Mouse (Mus musculus): ENCODE results near the gene Camta1. TPM values are rescaled to one million over a fixed set of nuclear protein-coding genes. Genes with fewer than 3 reads are reported as not detected.

The Camta1 gene
- polyA plus RNA-seq, 1 experiment from 2014 or later: 25.3 TPM

DNA sequence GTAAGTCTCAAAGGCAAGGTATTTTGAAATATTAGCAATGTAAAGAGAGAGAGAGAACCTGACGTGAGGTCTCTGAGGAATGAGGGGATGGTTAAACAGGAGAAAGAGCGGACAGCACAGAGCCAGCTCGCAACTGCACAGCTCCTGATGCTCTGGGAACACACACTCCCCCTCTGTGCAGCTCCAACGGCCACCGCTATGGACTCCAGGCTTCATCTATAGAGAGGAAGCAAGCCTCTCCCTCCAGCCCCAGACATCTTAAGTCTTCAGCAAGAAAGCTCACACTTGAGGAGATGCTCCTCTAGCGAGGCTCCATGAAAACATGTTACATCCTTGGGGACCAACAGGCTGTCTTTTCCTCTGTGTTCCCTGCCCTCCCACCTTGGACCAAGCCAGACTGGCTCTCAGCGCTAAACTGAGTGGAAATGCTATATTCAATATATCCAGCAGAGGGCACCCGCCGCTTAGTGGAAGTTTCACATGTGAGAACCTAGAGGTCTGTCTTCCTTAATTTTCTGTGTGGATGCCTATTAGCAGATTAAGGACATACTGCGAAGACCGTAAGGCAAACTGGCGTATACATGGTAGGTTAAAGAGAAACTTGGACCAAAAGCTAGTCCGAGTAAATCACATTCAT, 788.5 kb downstream of the Camta1 start:
- no peak overlapping the region for H3K4me3 ChIP-seq (ENCODE audit: low read depth, low read length)
- no peaks in the 10 kb centered on the region for H3K27me3 ChIP-seq (ENCODE audit: control insufficient read depth, insufficient read depth, low read depth, low read length)
- H3K9me3 ChIP-seq (replicated peaks; ENCODE audit: control insufficient read depth, low read length): no peaks in the 10 kb centered on the region
- H3K4me1 ChIP-seq (ENCODE audit: control insufficient read depth, low read depth, low read length): no peaks in the 10 kb centered on the region
- no peaks in the 10 kb centered on the region for H3K36me3 ChIP-seq (ENCODE audit: control insufficient read depth, insufficient read depth)
- WGBS (ENCODE audit: insufficient replicate concordance): 36% methylated on average over 13 of the region's 13 CpGs
- no peak overlapping the region for H3K9ac ChIP-seq (ENCODE audit: low read depth, low read length)
- H3K4me2 ChIP-seq (ENCODE audit: low read depth, low read length): no peak overlapping the region
- H3K27ac ChIP-seq (ENCODE audit: low read length): no peak overlapping the region
- ATAC-seq (ENCODE audit: low read depth): 0 out of 2 replicates have a peak, but pooled peaks have one; percentile 21

DNA sequence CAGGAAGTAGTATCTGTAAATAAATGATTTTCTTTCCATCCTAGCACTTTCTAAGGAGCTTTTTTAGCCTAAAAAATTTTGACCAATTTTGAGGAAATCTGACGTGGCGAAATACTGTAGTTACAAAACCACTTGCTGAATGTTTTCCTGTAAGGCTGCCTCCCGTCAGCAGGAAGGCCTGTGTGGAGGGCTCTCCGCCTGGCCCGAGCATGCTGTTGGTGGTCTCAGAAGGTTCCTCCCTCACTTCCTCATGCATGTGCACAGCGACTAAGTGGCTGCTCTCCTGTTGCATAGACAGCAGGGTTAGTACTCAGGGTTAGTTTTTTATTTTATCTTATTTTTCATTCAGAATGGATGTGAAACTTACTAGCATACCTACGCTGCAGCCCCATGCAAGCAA, 790.7 kb downstream of the Camta1 start:
- no peak overlapping the region for H3K4me3 ChIP-seq (ENCODE audit: low read depth, low read length)
- no peaks in the 10 kb centered on the region for H3K36me3 ChIP-seq (ENCODE audit: control insufficient read depth, insufficient read depth)
- WGBS (ENCODE audit: insufficient replicate concordance): 35% methylated on average over 7 of the region's 7 CpGs
- H3K9ac ChIP-seq (ENCODE audit: low read depth, low read length): no peak overlapping the region
- no peaks in the 10 kb centered on the region for H3K27me3 ChIP-seq (ENCODE audit: control insufficient read depth, insufficient read depth, low read depth, low read length)
- H3K4me2 ChIP-seq (ENCODE audit: low read depth, low read length): no peak overlapping the region
- H3K4me1 ChIP-seq (ENCODE audit: control insufficient read depth, low read depth, low read length): no peaks in the 10 kb centered on the region
- no peak overlapping the region for H3K27ac ChIP-seq (ENCODE audit: low read length)
- H3K9me3 ChIP-seq (replicated peaks; ENCODE audit: control insufficient read depth, low read length): no peaks in the 10 kb centered on the region
- no peak for ATAC-seq (ENCODE audit: low read depth)

DNA sequence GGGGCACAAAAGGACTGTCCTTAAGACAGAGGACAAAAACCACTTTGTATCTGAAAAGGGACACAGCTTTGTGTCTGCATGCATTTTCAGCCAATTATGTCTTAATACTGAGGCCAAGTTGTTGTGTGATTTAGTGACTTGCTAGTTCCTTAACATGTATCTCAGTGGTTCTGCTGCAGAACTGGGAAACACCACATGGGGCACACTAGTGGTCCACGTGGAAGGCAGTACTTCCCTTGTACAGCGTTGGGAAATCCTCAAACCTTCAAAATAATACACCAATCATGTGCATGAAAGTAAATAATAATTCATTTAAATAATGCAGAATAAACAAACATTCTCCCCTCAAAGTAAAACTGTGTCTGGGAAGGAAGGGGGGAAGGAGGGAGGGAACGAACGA, 792.9 kb downstream of the Camta1 start:
- no peaks in the 10 kb centered on the region for H3K36me3 ChIP-seq (ENCODE audit: control insufficient read depth, insufficient read depth)
- no peak overlapping the region for H3K27ac ChIP-seq (ENCODE audit: low read length)
- 21% methylated on average over 4 of the region's 4 CpGs for WGBS (ENCODE audit: insufficient replicate concordance)
- no peaks in the 10 kb centered on the region for H3K27me3 ChIP-seq (ENCODE audit: control insufficient read depth, insufficient read depth, low read depth, low read length)
- H3K4me2 ChIP-seq (ENCODE audit: low read depth, low read length): no peak overlapping the region
- no peak overlapping the region for H3K4me3 ChIP-seq (ENCODE audit: low read depth, low read length)
- no peak for ATAC-seq (ENCODE audit: low read depth)
- H3K9ac ChIP-seq (ENCODE audit: low read depth, low read length): no peak overlapping the region
- no peaks in the 10 kb centered on the region for H3K4me1 ChIP-seq (ENCODE audit: control insufficient read depth, low read depth, low read length)
- no peaks in the 10 kb centered on the region for H3K9me3 ChIP-seq (replicated peaks; ENCODE audit: control insufficient read depth, low read length)

- no peak overlapping the region for H3K4me2 ChIP-seq (ENCODE audit: low read depth, low read length)
- H3K4me3 ChIP-seq (ENCODE audit: low read depth, low read length): no peak overlapping the region
- H3K27me3 ChIP-seq (ENCODE audit: control insufficient read depth, insufficient read depth, low read depth, low read length): no peaks in the 10 kb centered on the region
- peaks cover 3% of the 10 kb centered on the region; the same call in 1 of the 2 replicates for H3K36me3 ChIP-seq (ENCODE audit: control insufficient read depth, insufficient read depth)
- H3K27ac ChIP-seq (ENCODE audit: low read length): no peak overlapping the region
- no peaks in the 10 kb centered on the region for H3K9me3 ChIP-seq (replicated peaks; ENCODE audit: control insufficient read depth, low read length)
- peaks cover 14% of the 10 kb centered on the region for H3K4me1 ChIP-seq (ENCODE audit: control insufficient read depth, low read depth, low read length)
- H3K9ac ChIP-seq (ENCODE audit: low read depth, low read length): no peak overlapping the region
- WGBS (ENCODE audit: insufficient replicate concordance): 72% methylated on average over 4 of the region's 4 CpGs
- ATAC-seq (ENCODE audit: low read depth): no peak
These were observed 802.1 kb downstream of the Camta1 start for GRCm38 (mm10) chr4:151059566-151059965.

- 73% methylated on average over 4 of the region's 4 CpGs for WGBS (ENCODE audit: insufficient replicate concordance)
- Histone ChIP-seq H3K4me3 (ENCODE audit: low read depth, low read length) (no peak overlapping the region), H3K27me3 (ENCODE audit: control insufficient read depth, insufficient read depth, low read depth, low read length) (no peaks in the 10 kb centered on the region), H3K9me3 (replicated peaks; ENCODE audit: control insufficient read depth, low read length) (no peaks in the 10 kb centered on the region), H3K4me2 (ENCODE audit: low read depth, low read length) (peak overlapping the region; percentile 74; the same call in 1 of the 2 replicates), H3K27ac (ENCODE audit: low read length) (no peak overlapping the region), H3K9ac (ENCODE audit: low read depth, low read length) (no peak overlapping the region), H3K4me1 (ENCODE audit: control insufficient read depth, low read depth, low read length) (peaks cover 14% of the 10 kb centered on the region), H3K36me3 (ENCODE audit: control insufficient read depth, insufficient read depth) (peaks cover 5% of the 10 kb centered on the region; the same call in 1 of the 2 replicates)
- ATAC-seq (ENCODE audit: low read depth): no peak
These were observed 803.0 kb downstream of the Camta1 start for GRCm38 (mm10) chr4:151058634-151059033.

- Histone ChIP-seq H3K36me3 (ENCODE audit: control insufficient read depth, insufficient read depth) (peaks cover 5% of the 10 kb centered on the region; the same call in 1 of the 2 replicates), H3K4me3 (ENCODE audit: low read depth, low read length) (peak within 1 kb of the TSS; percentile 93), H3K27me3 (ENCODE audit: control insufficient read depth, insufficient read depth, low read depth, low read length) (no peaks in the 10 kb centered on the region), H3K4me1 (ENCODE audit: control insufficient read depth, low read depth, low read length) (peaks cover 14% of the 10 kb centered on the region), H3K9ac (ENCODE audit: low read depth, low read length) (peak within 1 kb of the TSS; percentile 96), H3K4me2 (ENCODE audit: low read depth, low read length) (peak within 1 kb of the TSS; percentile 79), H3K27ac (ENCODE audit: low read length) (peak within 1 kb of the TSS; percentile 94), H3K9me3 (replicated peaks; ENCODE audit: control insufficient read depth, low read length) (no peaks in the 10 kb centered on the region)
- peak; percentile 97 for ATAC-seq (ENCODE audit: low read depth)
- WGBS (ENCODE audit: insufficient replicate concordance): under 1% methylated on average over 107 of the region's 114 CpGs
These were observed 804.0 kb downstream of the Camta1 start, which contains the start of gene Vamp3 for GRCm38 (mm10) chr4:151057347-151058321. Gene Vamp3, minus strand, starts transcription at chr4:151057963.

DNA sequence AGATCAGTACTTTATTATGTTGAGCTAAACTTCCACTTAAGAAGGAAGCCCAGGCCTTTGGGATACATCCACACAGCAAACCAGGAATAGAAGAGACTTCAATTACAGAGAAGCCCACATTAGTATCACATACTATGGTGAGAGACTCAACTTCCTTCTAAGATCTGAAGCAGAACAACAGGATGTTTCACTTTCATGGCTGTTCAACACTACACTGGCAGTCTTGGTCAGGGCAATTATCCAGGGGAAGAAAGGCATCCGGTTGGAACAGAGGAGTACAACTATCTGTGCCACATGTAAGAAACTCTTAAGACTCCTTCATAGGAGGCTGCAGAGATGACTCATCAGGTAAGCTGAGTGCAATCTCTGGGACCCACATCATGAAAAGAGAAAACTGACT, 810.5 kb downstream of the Camta1 start:
- Histone ChIP-seq H3K36me3 (ENCODE audit: control insufficient read depth, insufficient read depth) (peaks cover 21% of the 10 kb centered on the region), H3K4me2 (ENCODE audit: low read depth, low read length) (no peak overlapping the region), H3K4me1 (ENCODE audit: control insufficient read depth, low read depth, low read length) (peaks cover 1% of the 10 kb centered on the region), H3K9me3 (replicated peaks; ENCODE audit: control insufficient read depth, low read length) (no peaks in the 10 kb centered on the region), H3K4me3 (ENCODE audit: low read depth, low read length) (no peak overlapping the region), H3K27ac (ENCODE audit: low read length) (no peak overlapping the region), H3K27me3 (ENCODE audit: control insufficient read depth, insufficient read depth, low read depth, low read length) (no peaks in the 10 kb centered on the region), H3K9ac (ENCODE audit: low read depth, low read length) (no peak overlapping the region)
- ATAC-seq (ENCODE audit: low read depth): no peak
- 74% methylated on average over 1 of the region's 1 CpGs for WGBS (ENCODE audit: insufficient replicate concordance)

DNA sequence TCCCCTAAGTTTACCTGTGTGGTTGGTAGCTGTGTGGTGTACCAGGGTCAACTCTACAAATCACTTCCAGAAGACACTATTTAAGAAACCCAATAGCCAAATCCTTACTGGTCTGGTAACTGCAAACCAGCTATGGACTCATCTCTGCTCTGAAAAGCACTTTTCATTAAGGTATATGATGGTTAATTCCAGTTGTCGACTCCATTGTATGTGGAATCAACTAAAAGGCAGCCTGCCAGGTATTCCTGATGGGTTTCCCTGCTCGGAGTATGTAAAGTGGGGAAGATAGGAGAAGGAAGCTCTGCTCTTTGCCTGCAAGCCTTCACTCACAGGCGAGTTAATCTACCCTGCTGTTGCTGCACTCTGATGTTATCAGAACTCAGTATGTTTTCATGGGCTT, 815.2 kb downstream of the Camta1 start:
- H3K4me2 ChIP-seq (ENCODE audit: low read depth, low read length): no peak overlapping the region
- no peaks in the 10 kb centered on the region for H3K27me3 ChIP-seq (ENCODE audit: control insufficient read depth, insufficient read depth, low read depth, low read length)
- H3K36me3 ChIP-seq (ENCODE audit: control insufficient read depth, insufficient read depth): peaks cover 16% of the 10 kb centered on the region
- peaks cover 17% of the 10 kb centered on the region for H3K4me1 ChIP-seq (ENCODE audit: control insufficient read depth, low read depth, low read length)
- H3K4me3 ChIP-seq (ENCODE audit: low read depth, low read length): no peak overlapping the region
- no peak overlapping the region for H3K9ac ChIP-seq (ENCODE audit: low read depth, low read length)
- no peak overlapping the region for H3K27ac ChIP-seq (ENCODE audit: low read length)
- H3K9me3 ChIP-seq (replicated peaks; ENCODE audit: control insufficient read depth, low read length): no peaks in the 10 kb centered on the region
- ATAC-seq (ENCODE audit: low read depth): no peak
- 67% methylated on average over 3 of the region's 3 CpGs for WGBS (ENCODE audit: insufficient replicate concordance)

Data from liver, embryonic 16.5 days (tissue).